Mouse (Mus musculus) layer of hippocampus, postnatal 25 days (tissue): ENCODE data around the gene Usp8. TPM values are rescaled to one million over a fixed set of nuclear protein-coding genes. Genes with fewer than 3 reads are reported as not detected.

Source experiments
- DNase-seq, 2 experiments: peaks; one replicate each; pipeline ENCODE4 v3.0.0; 2022; ENCODE audit warnings: mixed read lengths in 2 of 2, low spot score in 1 of 2; ENCODE audit errors: extremely low spot score in 1 of 2
- total RNA-seq, 2 experiments: library from RNA; stranded (reverse); gene quantifications; 2 replicates each; pipeline ENCODE4 v1.2.3; 2021

Gene Usp8
- total RNA-seq, result 10 to 100 TPM; 50.2 to 50.7 TPM

- DNase-seq, result peak; percentile 93 to 97
These were observed at the start of gene Usp8 for GRCm38 (mm10) chr2:126706759-126707437. Gene Usp8, plus strand, starts transcription at chr2:126707328.

- no peak for DNase-seq
These were observed 43.6 kb upstream of the Usp8 start for GRCm38 (mm10) chr2:126663481-126663880.

DNA sequence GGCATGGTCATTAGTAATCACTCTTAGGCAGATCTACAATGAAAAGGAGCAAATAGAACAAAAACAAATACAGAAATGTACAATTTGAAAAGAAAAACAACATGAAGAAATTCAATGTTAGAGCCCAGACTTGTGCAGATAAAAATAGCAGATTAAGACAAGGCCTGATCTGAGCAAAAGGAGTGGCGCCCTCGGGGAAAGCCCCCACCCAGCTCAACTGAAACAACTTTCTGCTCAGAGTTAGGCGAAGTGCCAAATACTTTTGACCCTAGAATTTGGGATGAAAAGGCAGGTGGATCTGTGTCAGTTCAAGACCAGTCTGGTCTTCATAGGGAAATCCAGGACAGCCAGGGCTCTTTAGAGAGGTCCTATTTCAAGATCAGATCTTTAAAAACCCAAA lies 41.1 kb upstream of the Usp8 start:
- no peak for DNase-seq

- no peak for DNase-seq
These were observed 38.4 kb upstream of the Usp8 start for GRCm38 (mm10) chr2:126668621-126669252.

DNA sequence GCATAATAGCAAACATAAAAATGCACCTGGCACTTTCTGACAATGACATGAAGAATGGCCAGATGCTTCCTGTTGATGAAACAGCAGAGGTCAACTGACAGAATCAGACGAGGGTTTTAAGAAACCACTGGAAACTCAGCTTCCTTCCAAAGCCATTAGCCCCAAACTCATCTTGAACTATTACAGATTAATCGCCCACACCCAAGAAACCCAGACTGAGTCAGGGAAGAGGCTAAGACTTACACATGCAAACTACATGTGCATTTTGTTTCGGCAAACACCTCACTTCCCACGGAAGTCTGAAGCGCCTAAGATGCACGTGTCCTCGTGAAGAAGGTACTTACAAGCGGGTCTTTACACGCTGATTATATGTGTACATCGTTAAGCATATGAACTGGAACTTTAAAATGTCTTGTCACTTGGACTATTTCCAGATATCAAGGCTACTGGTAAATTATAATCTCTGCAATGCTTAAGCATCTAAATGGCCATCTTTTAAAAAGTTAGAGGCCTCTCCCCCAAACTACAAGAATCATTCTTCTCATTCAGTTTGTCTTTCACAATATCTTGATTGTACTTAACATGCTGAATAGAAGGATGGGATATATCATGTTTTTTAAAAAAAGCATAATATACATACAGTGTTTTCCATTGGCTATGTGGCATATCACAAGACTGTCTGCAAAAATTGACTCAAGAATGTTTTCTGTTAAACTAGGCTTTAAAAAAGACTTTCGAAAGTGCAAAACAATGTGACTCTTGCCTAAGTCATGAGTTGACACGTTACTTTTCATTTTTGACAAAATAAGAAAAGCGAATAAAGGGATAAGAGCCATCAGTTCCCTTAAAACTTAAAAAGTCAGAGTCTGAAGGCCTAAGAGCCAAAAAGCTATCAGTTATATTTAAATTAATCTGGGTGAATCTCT lies 33.5 kb upstream of the Usp8 start:
- DNase-seq, result no peak

DNA sequence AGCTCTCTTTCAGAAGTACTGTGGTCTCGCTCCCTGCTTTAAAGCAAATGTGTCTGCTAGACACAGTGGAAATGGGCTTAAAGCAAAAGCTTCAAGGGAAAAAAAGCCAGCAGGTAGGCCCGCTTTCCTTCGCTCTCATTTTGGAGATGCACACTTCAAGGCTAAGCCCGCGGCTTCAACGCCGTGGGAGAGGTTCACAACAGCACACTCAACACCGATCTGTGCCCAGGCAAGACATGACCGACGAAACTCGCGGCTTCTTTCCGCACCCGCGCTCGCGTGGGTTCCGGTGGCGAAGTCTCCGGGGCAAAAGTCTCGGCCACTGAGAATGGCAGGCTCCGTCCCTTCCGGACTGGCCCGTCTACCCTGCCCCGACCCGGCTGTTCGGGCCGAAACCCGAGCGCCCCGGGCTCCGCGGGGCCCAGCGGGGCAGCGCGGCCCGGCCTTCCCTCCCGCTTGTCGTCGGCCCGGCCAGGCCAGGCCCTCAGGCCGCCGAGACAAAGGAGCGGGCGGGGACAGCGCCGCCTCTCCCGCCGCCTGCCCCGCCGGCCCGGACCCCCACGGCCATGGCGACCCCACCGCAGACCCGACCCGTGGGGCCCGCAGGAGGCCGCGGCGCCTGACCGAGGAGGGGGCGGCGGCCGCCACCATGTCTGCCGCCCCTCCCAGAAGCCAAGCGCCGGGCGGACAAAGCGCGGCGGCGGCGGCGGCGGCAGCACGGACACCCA lies 32.5 kb upstream of the Usp8 start:
- DNase-seq, result peak in 1 of 2 experiments; percentile 27

DNA sequence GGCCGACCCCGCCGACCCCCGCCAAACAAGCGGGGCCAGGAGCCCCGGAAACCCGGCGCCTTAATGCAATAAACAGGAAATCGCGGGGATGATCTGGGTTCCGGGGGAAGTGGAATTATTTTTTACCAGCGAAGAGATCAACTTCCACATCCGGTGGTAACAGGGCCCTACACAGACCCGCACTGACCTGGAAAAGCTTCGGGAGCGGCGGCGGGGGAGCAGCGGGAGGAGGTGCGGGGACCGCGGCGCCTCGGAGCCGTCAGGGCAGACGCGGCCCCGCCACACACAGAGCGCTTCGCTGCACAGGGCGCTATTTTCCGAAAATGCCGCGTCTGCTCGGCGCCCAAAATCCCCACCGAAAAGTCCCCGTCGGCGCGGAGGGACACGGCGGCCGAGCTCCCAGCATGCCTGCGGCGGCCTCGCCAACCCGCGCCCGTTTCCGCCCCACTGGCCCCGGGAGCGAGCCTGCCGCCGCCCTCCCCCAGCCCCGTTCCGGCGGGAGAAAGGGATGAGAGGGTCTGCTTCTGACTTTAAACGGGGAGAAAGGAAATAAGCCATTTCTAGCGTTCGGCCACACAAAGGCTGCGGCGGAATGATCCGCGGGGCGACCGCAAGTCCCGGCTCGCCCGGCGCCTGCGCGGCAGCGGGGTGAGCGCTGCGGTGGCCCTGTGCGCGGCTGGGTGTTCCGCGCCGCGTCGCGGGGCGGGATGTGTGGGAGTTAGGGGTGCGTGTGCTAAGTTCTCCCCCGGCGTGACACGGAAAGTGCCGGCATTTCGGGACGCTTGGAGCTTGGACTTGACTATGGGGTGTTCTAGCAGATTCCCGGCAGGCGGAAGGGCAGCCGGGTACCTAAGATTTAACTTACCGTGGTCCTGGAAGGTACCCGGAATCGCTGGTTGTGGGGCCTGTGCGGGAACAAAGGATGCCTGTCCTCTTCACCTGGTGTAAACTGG lies 31.7 kb upstream of the Usp8 start:
- DNase-seq, result peak; percentile 74 to 94

DNA sequence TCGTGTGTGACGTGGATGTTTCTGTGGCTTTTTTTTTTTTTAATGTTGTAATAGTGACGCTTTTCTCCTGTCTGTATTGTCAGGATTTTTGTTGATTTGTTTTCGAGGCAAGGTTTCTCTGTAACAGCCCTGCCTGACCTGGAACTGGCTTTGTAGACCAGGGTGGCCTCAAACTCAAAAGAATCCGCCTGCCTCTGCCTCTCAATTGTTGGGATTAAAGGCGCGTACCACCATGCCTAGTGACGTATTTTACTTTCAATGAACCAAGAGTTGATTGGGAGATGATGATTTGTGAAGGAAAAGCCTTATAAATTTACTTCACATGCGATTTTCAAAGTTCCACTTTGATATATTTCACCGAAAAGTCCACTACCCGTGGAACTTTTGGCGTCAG lies 31.0 kb upstream of the Usp8 start, which contains the start of gene Gabpb1:
TSS of gene Gabpb1 (minus strand) at position 216 of the 394 bp plus-strand sequence.
- peak in 1 of 2 experiments; percentile 9 for DNase-seq

GRCm38 (mm10) chr2:126677366-126677765 lies 29.8 kb upstream of the Usp8 start:
- no peak for DNase-seq

DNA sequence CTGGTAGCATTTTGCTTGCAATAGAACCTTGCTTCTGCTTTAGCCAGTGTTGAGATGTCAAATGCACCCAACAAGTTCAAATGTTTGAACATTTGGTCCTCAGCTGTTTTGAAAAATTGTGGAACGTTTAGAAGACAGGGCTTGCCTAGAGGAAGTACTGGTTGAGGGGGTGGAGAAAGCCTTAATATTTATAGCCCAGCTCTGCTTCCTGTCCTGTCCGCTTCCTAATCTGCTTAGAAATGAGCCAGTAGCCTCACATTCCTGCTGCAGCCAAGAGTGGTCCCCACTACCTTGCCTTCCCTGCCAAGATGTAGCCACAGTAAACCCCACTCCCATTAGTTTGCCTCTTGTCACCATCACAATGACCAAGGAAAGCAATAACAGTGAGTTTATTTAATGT lies 24.8 kb upstream of the Usp8 start:
- no peak for DNase-seq

GRCm38 (mm10) chr2:126682937-126683336 lies 24.2 kb upstream of the Usp8 start:
- no peak for DNase-seq

DNA sequence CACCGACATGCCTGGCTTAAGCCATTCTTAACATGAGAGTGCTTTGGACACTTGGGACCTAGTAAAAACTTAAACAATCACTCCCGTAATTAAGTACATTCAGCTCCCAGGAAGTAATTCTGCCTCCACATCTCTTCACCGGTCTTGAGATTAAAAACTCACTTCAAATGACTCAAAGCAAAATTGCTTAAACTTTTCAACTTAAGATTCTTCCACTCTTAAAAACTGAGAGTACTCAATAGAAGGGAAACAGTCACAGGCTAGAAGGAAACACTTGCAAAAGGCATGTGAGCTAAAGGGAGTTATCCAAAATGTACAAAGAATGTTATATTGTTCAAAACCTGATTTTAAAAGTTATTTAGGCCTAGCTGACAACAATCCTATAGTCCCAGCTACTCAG lies 15.8 kb upstream of the Usp8 start:
- no peak for DNase-seq

GRCm38 (mm10) chr2:126695285-126695684 lies 11.8 kb upstream of the Usp8 start:
- no peak for DNase-seq

- no peak for DNase-seq
These were observed 281 bp downstream of the Usp8 start for GRCm38 (mm10) chr2:126707438-126707779.

- no peak for DNase-seq
These were observed 1.2 kb downstream of the Usp8 start for GRCm38 (mm10) chr2:126708361-126708760.

- DNase-seq, result no peak
These were observed 5.4 kb downstream of the Usp8 start for GRCm38 (mm10) chr2:126712526-126712925.

GRCm38 (mm10) chr2:126712950-126713349 lies 5.8 kb downstream of the Usp8 start:
- no peak for DNase-seq

GRCm38 (mm10) chr2:126729207-126729606 lies 22.1 kb downstream of the Usp8 start:
- DNase-seq, result no peak

DNA sequence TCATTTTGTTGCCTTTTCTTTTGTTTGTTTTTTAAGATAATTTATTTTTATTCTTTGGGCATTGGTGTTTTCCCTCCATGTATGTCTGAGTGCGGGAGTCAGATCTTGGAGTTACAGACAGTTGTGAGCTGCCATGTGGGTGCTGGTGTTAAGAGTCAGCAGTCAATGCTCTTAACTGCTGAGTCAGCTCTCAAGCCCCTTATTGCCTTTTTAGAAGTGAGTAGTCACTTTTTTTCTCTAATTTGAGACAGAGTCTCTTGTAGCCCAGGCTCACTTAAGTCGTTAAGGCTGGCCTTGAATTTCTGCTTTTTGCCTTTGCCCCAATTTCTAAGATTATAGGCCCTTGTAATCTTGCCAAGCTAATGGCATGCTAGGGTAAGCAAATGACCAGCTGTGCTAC lies 23.4 kb downstream of the Usp8 start:
- DNase-seq, result no peak
